ENCODE assay signal across 14 mouse cellular contexts in genomic region chr4:34429003-34429402, GRCm38 (mm10).
"Had no signal": no experiment of that assay in that cellular context is flagged by ENCODE, and none has a peak within 500 bp of the region (broad histone marks: within the 10 kb centered on the region; RNA-seq: fewer than 3 reads in every experiment).

No protein-coding gene starts in this region.

- ATAC-seq: liver, embryonic 12.5 days; midbrain, embryonic 15.5 days had no signal

- DNase-seq: kidney, adult 8-10 months; kidney, postnatal 10 days; liver; retina, postnatal 1 day had no signal

- H3K4me1 ChIP-seq: kidney, embryonic 15.5 days; limb, embryonic 10.5 days; limb, embryonic 13.5 days; liver, embryonic 12.5 days; liver, embryonic 15.5 days; midbrain, embryonic 12.5 days; midbrain, embryonic 15.5 days; neural tube, embryonic 13.5 days; stomach, embryonic 15.5 days had no signal

- H3K4me3 ChIP-seq: kidney, embryonic 15.5 days; limb, embryonic 10.5 days; limb, embryonic 13.5 days; liver, embryonic 12.5 days; liver, embryonic 15.5 days; midbrain, embryonic 12.5 days; midbrain, embryonic 15.5 days; myocyte; neural tube, embryonic 13.5 days; stomach, embryonic 15.5 days had no signal
